Mouse (Mus musculus): ENCODE measurements around the gene Armt1.
"Not testable (repeated sequence)": the region's sequence is repeated elsewhere in the genome, so short reads cannot be mapped to it uniquely, and the experiment has no call there.

The Armt1 gene

DNA sequence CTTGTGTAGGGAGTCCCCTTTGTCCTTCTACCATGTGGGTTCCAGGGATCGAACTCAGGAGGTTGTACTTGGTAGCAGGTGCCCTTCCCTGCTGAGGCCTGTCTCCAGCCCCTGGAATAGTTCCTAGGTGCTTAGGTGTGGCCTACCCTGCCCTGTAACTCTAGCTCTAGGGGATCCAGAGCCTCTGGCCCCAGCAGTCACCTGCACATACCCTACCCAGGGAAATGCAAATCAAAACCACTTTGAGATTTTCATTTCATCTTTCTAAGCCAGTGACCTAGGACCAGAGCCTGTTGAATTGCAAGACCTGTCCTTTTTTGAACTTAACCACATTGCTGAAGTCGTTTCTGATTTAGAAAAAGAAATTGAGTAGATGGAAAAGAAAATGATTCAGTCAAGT lies 1.6 kb downstream of the Armt1 start:
- not testable (repeated sequence) for DNase-seq (ENCODE audit: low spot score in 2 of 2)

DNA sequence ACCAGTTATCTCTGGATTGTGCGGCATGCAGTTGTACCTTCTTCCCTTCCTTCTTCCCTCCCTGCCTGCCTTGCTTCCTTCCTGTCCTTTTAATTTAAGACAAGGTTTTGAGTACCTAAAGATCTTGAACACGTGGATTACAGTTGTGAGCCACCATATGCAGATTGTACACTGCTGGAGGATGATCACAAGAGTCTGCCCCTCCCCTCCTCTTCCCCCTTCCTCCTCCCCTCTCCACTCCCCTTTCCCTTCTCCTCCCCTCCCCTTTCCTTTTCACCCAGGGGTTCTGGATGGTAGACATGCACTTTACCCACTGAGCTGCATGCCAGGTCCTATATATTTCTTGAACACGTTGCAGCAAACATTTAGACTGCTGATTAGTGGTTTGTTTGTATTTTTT lies 3.1 kb downstream of the Armt1 start:
- no peak for DNase-seq (ENCODE audit: low spot score in 2 of 2)

DNA sequence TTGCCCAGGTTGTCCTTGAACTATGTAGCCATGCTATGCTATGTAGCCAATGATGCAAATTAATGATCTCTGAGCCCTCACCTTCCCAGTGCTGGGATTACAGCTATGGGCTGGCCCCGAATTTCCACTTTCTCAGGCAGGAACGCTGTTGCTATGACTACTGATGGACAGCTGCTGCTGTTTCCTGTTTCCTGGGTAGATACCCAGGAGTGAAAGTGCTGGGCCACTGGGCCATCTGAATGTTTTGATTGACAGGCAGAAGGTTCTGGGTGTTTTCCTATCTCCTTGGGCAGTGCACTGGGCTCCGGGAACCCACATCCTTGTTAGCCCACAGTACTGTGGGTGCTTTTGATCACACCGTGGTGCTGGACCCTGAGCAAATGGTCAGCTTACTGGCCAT lies 24.1 kb downstream of the Armt1 start:
- no peak for DNase-seq (ENCODE audit: low spot score in 2 of 2)

DNA sequence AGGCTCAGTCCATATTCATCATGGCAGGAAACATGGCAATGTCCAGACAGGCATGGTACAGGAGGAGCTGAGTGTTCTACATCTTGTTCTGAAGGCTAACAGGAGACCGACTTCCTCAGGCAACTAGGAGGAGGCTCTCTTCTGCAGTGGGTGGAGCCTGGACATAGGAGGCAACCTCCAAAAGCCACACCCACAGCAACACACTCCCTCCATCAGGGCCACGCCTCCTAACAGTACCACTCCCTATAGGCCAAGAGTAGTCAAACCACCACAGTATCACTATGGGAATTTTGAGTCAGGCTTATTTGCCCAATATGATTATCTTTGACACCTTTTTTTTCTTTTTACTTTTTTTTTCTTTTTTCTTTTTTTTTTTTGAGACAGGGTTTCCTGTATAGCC lies 27.9 kb downstream of the Armt1 start:
- no peak for DNase-seq (ENCODE audit: low spot score in 2 of 2)

DNA sequence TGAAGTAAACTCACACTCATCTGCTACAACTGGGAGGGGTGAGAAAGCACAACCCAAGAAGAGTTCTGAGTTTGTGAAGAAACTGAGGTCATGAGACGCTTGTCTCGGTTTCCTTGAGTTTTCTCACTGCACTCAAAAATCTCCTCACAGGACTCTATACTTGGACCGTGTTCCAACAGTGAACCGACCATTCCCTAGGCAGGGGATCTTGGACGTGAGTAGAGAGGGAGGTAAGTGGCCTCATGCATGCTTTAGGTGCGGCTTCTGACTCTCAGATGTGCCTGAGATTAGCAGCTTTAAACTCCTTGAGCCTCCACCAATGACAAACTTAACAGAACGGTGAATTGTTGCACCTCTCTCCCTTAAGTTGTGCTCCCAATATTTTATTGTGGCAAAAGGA lies 33.5 kb downstream of the Armt1 start:
- no peak for DNase-seq (ENCODE audit: low spot score in 2 of 2)

DNA sequence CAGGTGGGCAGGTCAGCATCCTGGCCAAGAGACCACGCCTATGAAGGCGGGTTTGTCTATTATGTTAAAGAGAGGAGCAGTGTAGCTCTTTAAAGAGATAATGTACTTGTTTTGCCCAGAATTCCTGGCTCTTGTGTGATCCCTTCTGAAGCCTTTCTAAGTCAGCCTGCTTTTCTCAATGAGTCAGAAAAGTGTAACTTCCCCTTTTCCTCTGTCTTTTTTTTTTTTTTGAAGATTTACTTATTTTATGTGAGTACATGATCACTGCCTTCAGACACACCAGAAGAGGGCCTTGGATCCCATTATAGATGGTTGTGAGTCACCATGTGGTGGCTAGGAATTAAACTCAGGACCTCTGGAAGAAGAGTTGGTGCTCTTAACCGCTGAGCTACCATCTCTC lies 37.1 kb downstream of the Armt1 start:
- DNase-seq (ENCODE audit: low spot score in 2 of 2): no peak

DNA sequence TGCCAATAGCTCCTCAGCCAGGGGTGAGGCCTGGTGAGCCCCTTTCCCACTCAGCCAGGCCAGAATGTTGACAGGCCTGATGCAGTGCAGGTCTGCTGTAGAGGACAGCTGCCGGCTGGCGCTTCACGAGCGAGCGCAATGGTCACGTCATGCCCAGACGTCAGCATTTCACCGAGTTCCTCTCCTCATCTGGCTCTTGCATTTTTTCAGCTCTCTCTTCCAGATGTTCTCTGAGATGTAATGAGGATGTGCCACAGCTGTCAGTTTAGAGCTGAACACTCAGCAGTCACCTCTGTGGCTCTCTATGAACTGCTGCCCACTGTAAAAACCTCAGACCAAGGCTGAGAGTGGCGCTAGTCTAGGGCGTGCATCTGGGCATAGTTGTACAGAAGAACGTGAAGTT lies 41.3 kb downstream of the Armt1 start:
- DNase-seq (ENCODE audit: low spot score in 2 of 2): no peak

DNA sequence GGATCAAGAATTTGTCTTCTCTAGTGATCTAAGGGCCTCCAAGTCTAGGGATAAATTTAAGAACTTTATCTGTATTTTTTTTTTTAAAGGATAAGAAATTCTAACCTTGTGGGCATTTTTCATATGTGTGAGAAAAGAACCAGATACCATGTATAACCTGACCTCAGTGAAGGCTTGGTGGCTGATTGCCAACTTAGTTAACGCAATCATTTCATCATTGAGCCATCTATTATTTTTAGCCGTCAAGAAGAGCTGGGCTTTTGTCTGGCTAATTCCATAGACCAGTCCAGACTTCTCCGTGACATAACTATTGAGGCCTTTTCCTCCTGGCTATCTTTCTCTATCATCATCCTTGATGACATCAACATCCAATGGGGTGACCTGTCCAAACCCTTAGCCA lies 43.2 kb downstream of the Armt1 start:
- no peak for DNase-seq (ENCODE audit: low spot score in 2 of 2)

DNA sequence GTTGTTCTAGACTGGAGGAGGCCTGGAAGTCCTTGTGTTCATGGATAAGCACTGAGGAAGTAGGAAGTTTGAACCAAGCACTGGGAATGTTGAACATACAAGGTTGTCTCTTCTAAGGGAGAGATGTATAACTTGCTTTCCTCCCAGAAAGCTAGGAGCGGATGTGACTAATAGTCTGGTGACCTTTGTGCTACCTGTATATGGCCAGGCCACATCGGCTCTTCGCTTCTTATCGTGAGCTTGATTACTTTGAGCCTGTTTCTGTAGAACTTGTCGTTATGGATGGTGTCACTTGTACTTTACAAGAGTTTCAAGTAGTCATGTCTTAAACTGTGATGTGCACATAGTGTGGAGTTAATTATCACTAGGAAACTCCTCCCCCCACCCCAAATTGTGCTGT lies 44.3 kb downstream of the Armt1 start:
- no peak for DNase-seq (ENCODE audit: low spot score in 2 of 2)

DNA sequence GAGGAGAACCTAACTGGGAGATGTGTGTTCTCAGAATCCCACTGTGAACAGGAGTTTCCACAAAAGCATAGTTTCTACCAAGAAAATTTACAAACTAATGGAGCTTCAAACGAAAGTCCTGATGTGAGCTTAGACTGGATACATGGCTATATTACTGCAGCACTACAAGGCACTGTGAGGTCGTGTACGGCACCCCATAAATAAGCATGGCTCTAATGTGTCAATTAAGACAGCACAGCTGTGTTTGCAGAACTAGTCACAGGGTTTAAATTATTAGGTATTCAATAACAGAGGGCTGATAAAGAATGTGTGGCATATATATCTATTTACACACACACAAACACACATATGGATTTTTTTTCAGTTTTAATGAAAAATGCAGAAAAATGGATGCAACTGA lies 48.7 kb downstream of the Armt1 start:
- no peak for DNase-seq (ENCODE audit: low spot score in 2 of 2)

DNA sequence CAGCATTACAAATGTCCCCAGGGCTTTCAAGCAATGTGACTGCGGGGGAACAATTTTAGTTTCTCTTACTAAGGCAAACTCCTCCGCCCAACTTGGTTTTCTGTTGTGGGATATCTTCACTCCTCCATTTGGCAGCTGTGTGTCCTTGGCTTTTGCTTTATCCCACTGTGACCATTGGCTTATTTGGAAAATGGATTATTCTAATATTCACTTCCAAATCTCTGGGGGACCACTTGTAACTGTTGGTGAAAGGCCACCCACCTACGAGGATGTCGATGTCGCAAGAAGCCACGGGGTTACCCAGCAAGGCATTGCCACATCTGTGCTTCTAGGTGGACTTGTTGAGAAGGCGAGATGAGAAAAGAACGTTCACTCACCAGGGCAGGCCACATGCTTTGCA lies 49.4 kb downstream of the Armt1 start:
- DNase-seq (ENCODE audit: low spot score in 2 of 2): peak in 1 of 2 experiments; percentile 6

DNA sequence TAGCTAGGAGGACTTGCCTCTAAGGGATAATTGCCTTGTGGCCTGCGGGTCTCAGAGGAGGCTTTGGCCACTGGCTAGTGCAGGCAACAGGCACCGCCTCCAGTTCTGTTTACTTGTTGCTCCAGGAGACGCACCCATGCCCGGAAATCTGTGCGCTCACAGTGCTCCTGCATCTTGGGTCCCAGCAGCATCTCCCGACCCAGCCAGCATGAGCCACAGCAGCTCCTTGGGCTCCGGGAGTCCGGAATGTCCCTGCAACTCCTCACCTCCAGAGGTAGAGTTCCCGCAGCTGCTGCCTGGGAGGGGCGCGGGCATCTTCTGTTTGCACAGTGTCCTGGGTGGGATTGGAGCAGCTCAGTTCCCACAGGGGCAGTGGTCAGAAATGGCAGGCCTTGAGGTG lies 50.1 kb downstream of the Armt1 start, which contains the start of gene Ccdc170:
Gene Ccdc170, plus strand, starts transcription at position 148 of the 400 bp plus-strand sequence.
- DNase-seq (ENCODE audit: low spot score in 2 of 2): no peak

DNA sequence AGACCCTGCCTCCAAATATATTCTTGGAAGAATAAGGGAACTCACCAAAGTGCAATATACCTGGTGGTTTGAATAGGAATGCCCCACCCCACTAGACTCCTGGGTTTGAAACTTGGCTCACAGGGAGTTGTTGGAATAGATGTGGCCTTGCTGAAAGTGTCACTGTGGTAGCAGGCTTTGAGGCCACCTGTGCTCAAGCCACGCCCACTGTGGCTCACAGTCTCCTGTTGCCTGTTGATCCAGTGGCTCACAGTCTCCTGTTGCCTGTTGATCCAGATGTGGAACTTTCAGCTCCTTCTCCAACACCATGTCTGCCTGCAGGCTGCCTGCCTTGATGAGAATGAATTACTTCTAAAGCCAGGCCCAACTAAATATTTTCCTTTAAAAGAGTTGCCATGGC lies 51.6 kb downstream of the Armt1 start:
- no peak for DNase-seq (ENCODE audit: low spot score in 2 of 2)

DNA sequence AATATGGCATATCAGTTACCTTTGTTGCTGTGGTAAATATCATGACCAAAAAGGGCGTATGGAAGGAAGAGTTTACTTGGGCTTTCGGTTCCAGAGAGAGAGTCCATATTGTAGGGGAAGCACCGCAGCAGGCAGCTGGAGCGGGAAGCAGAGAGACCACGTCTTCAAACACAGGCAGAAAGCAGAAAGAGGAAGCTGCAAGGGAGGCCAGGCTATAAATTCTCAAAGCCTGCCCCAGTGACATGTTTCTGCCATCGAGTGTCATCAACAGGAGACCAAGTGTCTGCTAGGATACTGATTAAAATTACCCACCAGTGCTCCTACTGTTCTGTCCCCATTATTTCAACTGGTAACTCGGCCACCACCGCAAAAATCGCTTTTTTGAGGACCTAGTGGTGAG lies 52.7 kb downstream of the Armt1 start:
- no peak for DNase-seq (ENCODE audit: low spot score in 2 of 2)

DNA sequence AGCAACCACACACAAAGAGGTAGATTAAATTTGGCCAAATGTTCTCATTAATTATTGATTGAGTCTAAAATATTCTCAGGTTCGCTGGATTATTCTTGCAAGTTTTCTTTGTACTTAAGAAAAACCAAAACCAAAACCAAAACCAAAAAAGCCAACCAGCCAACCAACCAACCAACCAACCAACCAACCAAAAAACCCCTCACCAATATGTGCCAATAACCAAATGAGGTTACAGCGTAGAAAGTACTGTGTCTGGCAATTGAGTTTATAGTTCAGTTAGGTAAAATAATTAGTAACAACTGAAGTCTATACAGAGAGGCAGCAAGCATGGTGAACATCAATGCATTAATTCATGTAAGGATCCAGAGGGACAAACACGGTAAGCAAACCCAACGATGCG lies 57.6 kb downstream of the Armt1 start:
- no peak for DNase-seq (ENCODE audit: low spot score in 2 of 2)

DNA sequence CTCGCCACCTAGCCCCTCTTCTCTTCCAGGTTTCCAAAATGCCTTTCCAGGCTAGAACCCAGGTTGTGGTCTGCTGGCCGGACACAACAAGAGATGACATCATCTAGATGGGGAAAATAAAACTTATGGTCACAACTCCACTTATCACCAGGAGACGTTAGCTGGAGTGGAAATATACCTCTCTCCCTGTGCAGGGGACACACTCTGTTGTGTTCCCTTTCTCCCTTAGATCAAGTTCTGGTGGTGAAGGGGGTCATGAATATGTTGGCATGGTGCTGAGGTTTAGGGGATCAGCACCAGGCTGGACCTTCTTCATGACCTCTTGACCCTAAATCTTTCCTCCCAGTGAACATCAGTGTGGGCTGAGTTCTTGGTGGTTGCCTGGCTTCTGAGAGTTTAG lies 59.0 kb downstream of the Armt1 start:
- DNase-seq (ENCODE audit: low spot score in 2 of 2): no peak

DNA sequence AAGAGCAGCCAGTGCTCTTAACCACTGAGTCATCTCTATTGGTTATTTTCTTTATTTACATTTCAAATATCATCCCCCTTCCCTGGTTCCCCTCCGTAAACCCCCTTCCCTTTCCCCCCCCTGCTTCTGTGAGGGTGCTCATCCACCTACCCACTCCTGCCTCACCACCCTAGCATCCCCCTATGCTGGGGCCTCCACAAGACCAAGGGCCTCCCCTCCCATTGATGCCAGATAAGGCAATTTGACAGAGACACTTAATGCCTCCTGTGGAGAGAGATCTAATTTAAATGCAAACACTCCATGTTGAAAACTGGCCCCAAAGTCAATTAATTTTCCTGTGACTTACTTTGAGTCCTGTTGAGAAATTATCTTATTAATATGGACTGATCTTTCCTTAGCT lies 59.8 kb downstream of the Armt1 start:
- no peak for DNase-seq (ENCODE audit: low spot score in 2 of 2)

DNA sequence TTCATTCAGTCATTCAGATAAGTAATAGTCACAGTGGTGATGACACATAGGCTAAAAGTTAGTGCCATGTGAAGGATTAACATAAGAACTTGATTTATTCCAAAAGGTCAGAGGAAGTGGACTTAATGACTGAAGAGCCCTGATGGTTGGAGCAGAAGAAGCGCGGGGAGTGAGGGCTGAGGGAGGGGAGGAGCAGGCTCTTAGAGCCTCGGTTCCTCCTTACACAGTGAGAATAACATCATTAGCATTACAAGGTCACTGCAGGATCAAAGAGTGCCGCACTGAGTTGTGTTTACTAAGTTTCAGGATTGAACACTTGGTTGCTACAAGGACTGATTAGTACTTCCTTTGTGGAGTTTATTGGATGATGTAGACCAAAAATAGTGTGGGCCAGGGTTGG lies 60.6 kb downstream of the Armt1 start:
- DNase-seq (ENCODE audit: low spot score in 2 of 2): no peak

DNA sequence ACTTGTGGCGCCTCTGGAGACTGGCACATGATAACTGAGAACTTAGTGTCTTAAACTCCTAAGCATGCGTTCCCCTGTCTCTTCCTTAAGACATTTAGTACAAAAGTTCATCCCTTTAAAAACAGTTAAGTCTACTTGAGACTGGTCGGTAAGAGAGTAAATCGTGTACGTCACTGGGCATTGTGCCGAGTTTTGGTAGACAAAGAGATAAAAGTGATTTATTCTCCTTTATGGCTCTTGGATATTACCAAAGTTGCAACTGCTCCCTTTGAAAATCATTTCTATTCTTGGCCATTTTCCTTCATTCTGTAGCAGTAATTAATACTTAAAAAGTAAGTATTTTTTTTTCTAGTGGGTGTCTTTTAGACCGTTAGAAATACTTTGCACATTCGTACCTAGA lies 71.0 kb downstream of the Armt1 start:
- no peak for DNase-seq (ENCODE audit: low spot score in 2 of 2)
